Mouse (Mus musculus) cerebellum, adult 18-20 months (tissue): ENCODE measurements at regions not wholly inside any gene's neighbourhood (a gene's known extent, or its start where the extent isn't known, plus 50 kb on each side); places are given as distances from the start of the nearest gene placed in this dataset.
"Not testable (repeated sequence)": the region's sequence is repeated elsewhere in the genome, so short reads cannot be mapped to it uniquely, and the experiment has no call there.

Experiments used
- DNase-seq, 2 experiments: peaks; one replicate each; pipeline ENCODE4 v3.0.0; 2021

DNA sequence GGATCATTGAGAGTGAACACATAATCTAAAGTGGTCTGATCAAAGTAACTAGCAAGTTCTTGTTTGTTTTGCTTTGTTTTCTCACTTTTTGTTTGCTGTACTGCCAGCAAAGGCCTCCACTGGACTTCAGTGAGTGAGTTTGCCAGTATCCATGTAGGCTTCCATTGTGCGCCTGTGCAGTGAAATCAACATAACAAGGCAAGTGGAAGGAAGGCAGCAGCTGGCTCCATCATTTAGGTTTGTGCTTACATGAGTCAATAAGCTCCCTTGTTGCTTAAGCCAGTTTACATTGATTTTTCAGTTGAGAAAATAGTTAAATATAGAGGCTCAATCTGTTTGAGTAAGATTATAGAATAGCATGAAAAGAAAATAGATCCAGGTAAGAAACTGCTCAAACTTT lies 1255.7 kb upstream of the Nudt12 start:
- DNase-seq = no peak

DNA sequence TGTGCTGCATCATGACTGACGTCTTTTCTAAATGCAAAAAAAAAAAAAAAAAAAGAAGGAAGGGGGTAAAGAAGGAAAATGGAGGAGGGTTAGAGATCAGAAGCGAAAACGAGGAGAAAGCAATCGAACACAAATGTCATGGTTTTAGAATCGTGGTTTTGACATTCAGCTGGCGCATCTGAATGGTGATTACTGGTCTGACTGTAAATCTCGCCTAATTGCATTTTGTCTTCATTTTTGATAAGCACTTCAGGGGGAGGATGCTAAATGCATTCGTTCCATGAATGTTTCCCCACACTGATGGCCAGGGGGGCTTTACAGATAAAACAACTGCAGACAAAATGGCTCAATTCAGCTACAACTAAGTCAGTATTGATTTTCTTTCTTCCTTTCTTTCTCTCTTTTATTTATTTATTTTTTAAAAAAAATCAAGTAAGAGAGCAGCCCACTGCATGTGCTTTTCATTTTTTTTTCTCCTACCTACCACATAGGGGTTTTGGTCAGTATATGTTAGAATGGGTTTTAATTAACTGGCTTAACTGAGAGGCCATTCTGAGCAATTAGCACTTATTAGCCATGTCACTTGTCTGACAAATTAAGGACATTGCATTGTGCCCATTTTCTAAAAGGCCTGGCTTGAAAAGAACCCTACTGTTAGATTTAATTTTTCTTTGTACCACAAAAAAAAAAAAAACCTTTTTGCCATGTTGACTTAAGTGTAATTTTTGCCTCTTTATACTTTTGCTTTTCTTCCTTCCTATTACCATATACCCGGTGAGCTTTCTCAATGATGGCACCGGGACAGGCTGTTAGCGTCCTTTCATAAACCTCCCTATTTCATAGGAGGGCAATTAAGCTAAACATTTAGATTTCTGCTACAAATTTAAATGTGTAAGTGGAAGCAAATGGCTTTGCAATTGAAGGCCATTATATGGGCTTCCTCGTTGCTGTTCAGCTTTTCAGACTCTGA lies 1254.4 kb upstream of the Nudt12 start:
- no peak for DNase-seq

GRCm38 (mm10) chr17:60255338-60255737 lies 1242.2 kb upstream of the Nudt12 start:
- DNase-seq = not testable (repeated sequence)

DNA sequence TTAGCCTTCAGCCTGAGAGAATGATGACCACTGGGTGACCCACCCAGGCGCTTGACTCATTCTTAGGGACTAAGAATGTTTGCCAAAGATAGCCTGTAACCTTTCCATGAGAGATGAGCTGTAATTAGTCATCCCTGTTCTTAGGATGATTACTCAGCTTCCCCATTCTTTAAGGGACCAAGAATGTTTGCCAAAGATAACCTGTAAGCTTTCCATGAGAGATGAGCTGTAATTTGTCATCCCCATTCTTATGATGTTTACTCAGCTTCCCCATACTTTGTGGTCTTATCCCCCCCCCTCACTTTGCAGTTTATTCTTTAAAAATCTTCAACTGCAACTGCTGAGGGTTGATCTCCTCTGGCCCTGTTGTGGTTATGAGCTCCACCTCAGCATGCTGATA lies 1236.8 kb upstream of the Nudt12 start:
- no peak for DNase-seq

DNA sequence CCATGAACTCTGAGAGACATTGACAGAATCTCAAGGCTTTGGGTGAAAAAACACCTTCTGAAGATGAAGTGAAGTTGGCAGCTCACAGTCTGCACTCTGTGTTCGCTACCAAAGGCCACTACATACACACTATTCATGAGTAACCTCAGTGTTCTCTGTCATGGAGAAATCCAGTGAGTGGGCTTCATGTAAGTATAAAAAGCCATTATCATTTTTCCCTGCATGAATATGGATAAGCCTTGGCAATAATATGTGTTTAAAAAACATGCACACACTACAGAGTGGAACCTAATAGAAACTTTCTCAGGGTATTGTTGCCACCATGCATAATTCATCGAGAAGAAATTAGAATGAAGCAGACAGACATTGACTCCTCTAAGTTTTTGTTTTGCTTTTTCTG lies 1221.3 kb upstream of the Nudt12 start:
- DNase-seq = no peak

- DNase-seq = no peak
Measured at GRCm38 (mm10) chr17:60197004-60197403, 1183.8 kb upstream of the Nudt12 start.

- no peak for DNase-seq
Measured at GRCm38 (mm10) chr17:60181241-60181640, 1168.1 kb upstream of the Nudt12 start.

GRCm38 (mm10) chr17:60180646-60181045 lies 1167.5 kb upstream of the Nudt12 start:
- DNase-seq = peak; percentile 7 to 38

GRCm38 (mm10) chr17:60165592-60165991 lies 1152.4 kb upstream of the Nudt12 start:
- no peak for DNase-seq

DNA sequence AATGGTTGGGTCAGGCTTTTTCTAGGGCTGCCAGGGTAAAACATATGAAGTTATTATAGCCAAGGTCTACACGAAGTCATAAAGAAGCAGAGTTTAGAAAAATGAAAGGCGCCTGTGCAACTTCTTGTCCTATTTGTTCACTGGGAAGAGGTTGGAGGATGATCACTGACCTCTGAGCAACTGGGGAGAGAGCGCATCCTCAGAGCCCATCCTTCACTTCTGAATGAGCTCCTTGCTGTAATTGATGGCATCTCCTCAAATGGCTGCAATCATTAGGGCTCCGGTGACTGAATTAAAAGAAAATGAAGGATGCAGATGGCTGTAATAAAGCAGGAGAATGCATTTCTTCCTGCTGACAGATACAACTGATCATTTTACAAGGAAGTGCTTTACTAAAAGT lies 1117.4 kb upstream of the Nudt12 start:
- no peak for DNase-seq

- no peak for DNase-seq
Measured at GRCm38 (mm10) chr17:60098763-60099162, 1085.6 kb upstream of the Nudt12 start.
